In the genomic region with DNA sequence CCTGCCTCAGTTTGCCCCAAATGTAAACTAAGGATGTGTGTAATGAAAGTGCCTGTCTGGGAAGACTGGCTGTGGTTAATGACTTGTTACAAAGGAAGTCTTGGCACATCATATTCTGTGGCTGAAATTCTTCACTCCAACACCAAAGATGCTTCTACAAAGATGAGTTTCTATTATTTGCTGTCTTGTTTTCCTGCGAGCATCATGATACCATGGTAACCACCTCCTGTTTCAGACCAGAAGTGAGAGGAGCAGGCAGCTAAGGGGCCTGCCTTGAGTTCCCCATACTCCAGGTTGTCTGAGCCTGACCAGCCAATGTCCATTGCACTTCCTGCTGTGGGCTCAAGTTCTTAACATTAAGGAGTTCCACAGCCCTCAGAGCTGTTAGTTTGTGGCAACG, we compare ENCODE assay signal across 23 mouse cellular contexts.
DNase-seq lines count a peak whose midpoint lies in the region; ATAC-seq and TF ChIP-seq lines count a peak whose summit lies in the region.
"Had no signal": no experiment of that assay in that cellular context is flagged by ENCODE, and none has a peak within 500 bp of the region (broad histone marks: within the 10 kb centered on the region; RNA-seq: fewer than 3 reads in every experiment).

No protein-coding gene starts in this region.

- H3K36me3 ChIP-seq in kidney, adult 2 months (ENCODE audit: control insufficient read depth, insufficient read depth, low read length): no peaks in the 10 kb centered on the region
- H3K36me3 ChIP-seq in forebrain, embryonic 16.5 days (ENCODE audit: control insufficient read depth, insufficient read depth): no peaks in the 10 kb centered on the region

- H3K4me3 ChIP-seq in kidney, adult 2 months (ENCODE audit: insufficient read depth, low read depth, low read length): no peak overlapping the region
- H3K4me3 ChIP-seq in forebrain, embryonic 16.5 days (replicated peaks; ENCODE audit: low read length): no peak overlapping the region
- H3K4me3 ChIP-seq: embryonic facial prominence, embryonic 10.5 days; forebrain, embryonic 13.5 days; heart, embryonic 13.5 days had no signal

- no peaks in the 10 kb centered on the region for H3K27me3 ChIP-seq in kidney, adult 2 months (replicated peaks; ENCODE audit: control insufficient read depth, insufficient read depth, low read length)
- no peaks in the 10 kb centered on the region for H3K27me3 ChIP-seq in forebrain, embryonic 16.5 days (replicated peaks; ENCODE audit: control insufficient read depth, insufficient read depth, low read length)
- H3K27me3 ChIP-seq: forebrain, embryonic 13.5 days; heart, embryonic 13.5 days had no signal

- intact Hi-C loops in left cerebral cortex, postnatal 25 days (cut with DNase I): no loop called here

- TF ChIP-seq POLR2A in kidney, adult 2 months (IDR thresholded peaks at IDR 0.05; ENCODE audit: low read depth, low read length): no peak

- H3K4me2 ChIP-seq in forebrain, embryonic 16.5 days (ENCODE audit: low read length): no peak overlapping the region
- H3K4me2 ChIP-seq: forebrain, embryonic 13.5 days; heart, embryonic 13.5 days; hindbrain, embryonic 14.5 days had no signal

- peak; percentile 68 for ATAC-seq in granulocyte monocyte progenitor cell, adult 5-6 weeks (replicated peaks; ENCODE audit: poor library complexity, severe bottlenecking)
- peak; percentile 56 for ATAC-seq in megakaryocyte progenitor cell, adult 5-6 weeks (replicated peaks; ENCODE audit: poor library complexity)
- no peak for ATAC-seq in forebrain, embryonic 16.5 days
- ATAC-seq: activated CD4-positive, CD25-positive, alpha-beta regulatory T cell, adult 4 months; CD4-positive, CD25-positive, alpha-beta regulatory T cell, adult 4 months; forebrain, embryonic 13.5 days; intestine, embryonic 16.5 days had no signal

- H3K9me3 ChIP-seq in forebrain, embryonic 16.5 days (ENCODE audit: control insufficient read depth, low read length): no peaks in the 10 kb centered on the region
- H3K9me3 ChIP-seq: embryonic facial prominence, embryonic 10.5 days; forebrain, embryonic 13.5 days; G1E; heart, embryonic 13.5 days had no signal

- H3K27ac ChIP-seq in kidney, adult 2 months (ENCODE audit: insufficient read depth, low read depth, low read length): no peak overlapping the region
- H3K27ac ChIP-seq in forebrain, embryonic 16.5 days (ENCODE audit: low read length): no peak overlapping the region
- H3K27ac ChIP-seq: embryonic facial prominence, embryonic 10.5 days; forebrain, embryonic 13.5 days; heart, embryonic 13.5 days; hindbrain, embryonic 14.5 days had no signal

- H3K4me1 ChIP-seq in kidney, adult 2 months (ENCODE audit: control insufficient read depth, insufficient read depth, low read length): 0 out of 2 replicates have a peak, but pooled peaks cover 2% of the 10 kb centered on the region
- no peaks in the 10 kb centered on the region for H3K4me1 ChIP-seq in forebrain, embryonic 16.5 days (replicated peaks; ENCODE audit: control insufficient read depth, insufficient read depth, low read length)
- H3K4me1 ChIP-seq: embryonic facial prominence, embryonic 10.5 days; forebrain, embryonic 13.5 days had no signal

- no peak overlapping the region for H3K9ac ChIP-seq in forebrain, embryonic 16.5 days (replicated peaks; ENCODE audit: low read depth, low read length)
- H3K9ac ChIP-seq: forebrain, embryonic 13.5 days; heart, embryonic 13.5 days; hindbrain, embryonic 14.5 days had no signal

- DNase-seq in left cerebral cortex, postnatal 25 days (ENCODE audit: low spot score in 2 of 2): peak; percentile 22 to 56
- no peak for DNase-seq in left cerebral cortex, adult 11 months (ENCODE audit: low spot score)
- DNase-seq in NIH3T3 (ENCODE audit: low read depth): peak; percentile 32
- DNase-seq in thymus, postnatal 4 days: no peak
- no peak for DNase-seq in kidney, adult 2 months
- DNase-seq: adrenal gland, postnatal 14 days; cerebellum, adult 18-20 months; cerebellum, adult 9-11 months; cerebellum, postnatal 36 days; gastrocnemius, postnatal 25 days; heart, adult 11 months; heart, postnatal 4 days had no signal

- 78% methylated on average over 2 of the region's 2 CpGs for WGBS in kidney, adult 2 months
- 82% methylated on average over 2 of the region's 2 CpGs for WGBS in forebrain, embryonic 16.5 days

- TF ChIP-seq CTCF in kidney, adult 2 months (conservative IDR thresholded peaks at IDR 0.05; ENCODE audit: insufficient read depth, insufficient read length, low read depth, low read length): no peak

Comparison
In these comparisons a context has a peak if more than half of its experiments do, and no peak if none do; other contexts are left out.
1. DNase-seq: peak in left cerebral cortex, postnatal 25 days (2 of 2) and NIH3T3 (single experiment); none in left cerebral cortex, adult 11 months (single experiment), thymus, postnatal 4 days (single experiment) and kidney, adult 2 months (single experiment).